Mouse (Mus musculus) myocyte (in vitro differentiated cells): ENCODE data around the gene Hoga1.

Experiments
- E2F4 ChIP-seq: IDR thresholded peaks from one replicate; pipeline ENCODE4 v1.6.1; 2011; ENCODE audit warnings: mild to moderate bottlenecking, control low read depth, moderate library complexity; ENCODE audit not compliant: insufficient read depth
- MAX ChIP-seq: IDR thresholded peaks from one replicate; pipeline ENCODE4 v1.6.1; 2011; ENCODE audit warnings: low read depth, mild to moderate bottlenecking, control low read depth
- MYOD1 ChIP-seq, 3 experiments: IDR thresholded peaks; one replicate each; pipeline ENCODE4 v1.6.1; 2011; ENCODE audit warnings: control low read depth in 2 of 3, low read depth in 2 of 3, mild to moderate bottlenecking in 2 of 3, moderate library complexity in 1 of 3; ENCODE audit not compliant: insufficient read length in 2 of 3, control insufficient read depth in 1 of 3
- MYOG ChIP-seq, 3 experiments: IDR thresholded peaks; one replicate each; pipeline ENCODE4 v1.6.1; 2011; ENCODE audit warnings: control low read depth in 2 of 3, low read depth in 2 of 3, mild to moderate bottlenecking in 2 of 3; ENCODE audit not compliant: insufficient read length in 2 of 3, control insufficient read depth in 1 of 3, insufficient read depth in 1 of 3
- POLR2A ChIP-seq: IDR thresholded peaks from one replicate; pipeline ENCODE4 v1.6.1; 2011; ENCODE audit warnings: low read depth, mild to moderate bottlenecking, control low read depth, moderate library complexity; ENCODE audit not compliant: insufficient read length
- TCF12 ChIP-seq: IDR thresholded peaks from one replicate; pipeline ENCODE4 v1.6.1; 2011; ENCODE audit warnings: mild to moderate bottlenecking, control low read depth; ENCODE audit not compliant: poor library complexity, insufficient read depth, severe bottlenecking
- USF1 ChIP-seq: IDR thresholded peaks from one replicate; pipeline ENCODE4 v1.6.1; 2011; ENCODE audit warnings: low read depth, mild to moderate bottlenecking, control low read depth, moderate library complexity

GRCm38 (mm10) chr19:42099406-42099805, 54.0 kb downstream of the Hoga1 start:
- TF ChIP-seq MYOD1 (IDR thresholded peaks at IDR 0.05; ENCODE audit: control insufficient read depth in 1 of 3, insufficient read length in 2 of 3, low read depth in 2 of 3) (no peak), E2F4 (no peak), POLR2A (no peak), USF1 (no peak), MYOG (IDR thresholded peaks at IDR 0.05; ENCODE audit: control insufficient read depth in 1 of 3, insufficient read depth in 1 of 3, insufficient read length in 2 of 3, low read depth in 2 of 3) (no peak), TCF12 (no peak), MAX (no peak)
